42 mouse cellular contexts compared by ENCODE assay signal in genomic region chr4:147976237-147976636, GRCm38 (mm10). TPM values are rescaled to one million over a fixed set of nuclear protein-coding genes. Genes with fewer than 3 reads are reported as not detected.
"Had no signal": no experiment of that assay in that cellular context is flagged by ENCODE, and none has a peak within 500 bp of the region (broad histone marks: within the 10 kb centered on the region; RNA-seq: fewer than 3 reads in every experiment).

No protein-coding gene starts in this region.

- ATAC-seq: lung, postnatal 0 days; midbrain, embryonic 13.5 days; midbrain, embryonic 15.5 days; midbrain, embryonic 16.5 days had no signal

- H3K9ac ChIP-seq: limb, embryonic 12.5 days; limb, embryonic 13.5 days; limb, embryonic 15.5 days; liver, embryonic 14.5 days; liver, embryonic 15.5 days; lung, embryonic 14.5 days; lung, embryonic 15.5 days; midbrain, embryonic 12.5 days; midbrain, embryonic 13.5 days; midbrain, embryonic 15.5 days; neural tube, embryonic 12.5 days had no signal

- H3K4me1 ChIP-seq: limb, embryonic 10.5 days; limb, embryonic 12.5 days; limb, embryonic 13.5 days; limb, embryonic 15.5 days; liver, embryonic 15.5 days; lung, embryonic 15.5 days; megakaryocyte, embryonic 14.5 days; midbrain, embryonic 10.5 days; midbrain, embryonic 12.5 days; midbrain, embryonic 13.5 days; midbrain, embryonic 15.5 days; neural tube, embryonic 12.5 days had no signal

- H3K4me3 ChIP-seq: left cerebral cortex, adult 2 months; limb, embryonic 10.5 days; limb, embryonic 12.5 days; limb, embryonic 13.5 days; limb, embryonic 15.5 days; liver, embryonic 15.5 days; lung, embryonic 15.5 days; megakaryocyte, embryonic 14.5 days; midbrain, embryonic 10.5 days; midbrain, embryonic 12.5 days; midbrain, embryonic 13.5 days; midbrain, embryonic 15.5 days; myocyte; neural tube, embryonic 12.5 days had no signal

- H3K36me3 ChIP-seq: limb, embryonic 10.5 days; limb, embryonic 12.5 days; limb, embryonic 13.5 days; limb, embryonic 15.5 days; liver, embryonic 15.5 days; lung, embryonic 15.5 days; midbrain, embryonic 10.5 days; midbrain, embryonic 12.5 days; midbrain, embryonic 13.5 days; midbrain, embryonic 15.5 days; neural tube, embryonic 12.5 days had no signal

- DNase-seq: left cerebral cortex, postnatal 4 days; lung, adult 18-20 months; lung, adult 2 months; lung, embryonic 14.5 days; lung, postnatal 10 days; lung, postnatal 14 days; lung, postnatal 36 days; lung, postnatal 4 days; midbrain, embryonic 14.5 days had no signal

- H3K4me2 ChIP-seq: limb, embryonic 12.5 days; limb, embryonic 13.5 days; limb, embryonic 15.5 days; liver, embryonic 15.5 days; lung, embryonic 14.5 days; lung, embryonic 15.5 days; midbrain, embryonic 11.5 days; midbrain, embryonic 12.5 days; midbrain, embryonic 13.5 days; midbrain, embryonic 15.5 days; neural tube, embryonic 12.5 days had no signal

- H3K27me3 ChIP-seq: limb, embryonic 12.5 days; limb, embryonic 13.5 days; limb, embryonic 15.5 days; liver, embryonic 15.5 days; lung, embryonic 15.5 days; midbrain, embryonic 12.5 days; midbrain, embryonic 13.5 days; midbrain, embryonic 15.5 days; neural tube, embryonic 12.5 days had no signal

- H3K27ac ChIP-seq: left cerebral cortex, adult 2 months; limb, embryonic 10.5 days; limb, embryonic 12.5 days; limb, embryonic 13.5 days; limb, embryonic 15.5 days; liver, embryonic 14.5 days; liver, embryonic 15.5 days; lung, embryonic 15.5 days; macrophage; midbrain, embryonic 10.5 days; midbrain, embryonic 12.5 days; midbrain, embryonic 13.5 days; midbrain, embryonic 15.5 days; neural tube, embryonic 12.5 days had no signal

- H3K9me3 ChIP-seq: limb, embryonic 10.5 days; limb, embryonic 13.5 days; limb, embryonic 15.5 days; liver, embryonic 15.5 days; lung, embryonic 15.5 days; midbrain, embryonic 12.5 days; midbrain, embryonic 15.5 days had no signal

RNA-seq across cellular contexts. Expression of gene Nppb, which starts 9.4 kb away (rescaled TPM):
- total RNA-seq: left cerebral cortex, adult 18-20 months; left cerebral cortex, adult 2 months; left cerebral cortex, adult 8-10 months; left cerebral cortex, postnatal 10 days; left cerebral cortex, postnatal 14 days; left cerebral cortex, postnatal 25 days; left cerebral cortex, postnatal 36 days; left cerebral cortex, postnatal 4 days; liver, adult 2 months; megakaryocyte progenitor cell, adult 5-6 weeks; megakaryocyte, adult 5-6 weeks; megakaryocyte-erythroid progenitor cell, adult 5-6 weeks; midbrain, postnatal 0 days; monocyte, adult 5-6 weeks had no signal
- polyA plus RNA-seq: limb, embryonic 10.5 days; limb, embryonic 11.5 days; limb, embryonic 12.5 days; limb, embryonic 13.5 days; liver, adult 2 months; liver, embryonic 14.5 days; liver, embryonic 15.5 days; liver, embryonic 16.5 days; lung, adult 2 months; lung, embryonic 14.5 days; lung, postnatal 0 days; macrophage; midbrain, embryonic 10.5 days; midbrain, embryonic 12.5 days; midbrain, embryonic 13.5 days; midbrain, embryonic 14.5 days; midbrain, embryonic 15.5 days; midbrain, embryonic 16.5 days; midbrain, postnatal 0 days; neural tube, embryonic 12.5 days had no signal

RNA-seq across cellular contexts. Expression of gene Nppa, which starts 24.3 kb away (rescaled TPM):
- total RNA-seq: left cerebral cortex, adult 2 months; left cerebral cortex, postnatal 36 days; liver, adult 2 months; megakaryocyte progenitor cell, adult 5-6 weeks; megakaryocyte, adult 5-6 weeks; megakaryocyte-erythroid progenitor cell, adult 5-6 weeks; monocyte, adult 5-6 weeks had no signal
- polyA plus RNA-seq: limb, embryonic 13.5 days; limb, embryonic 15.5 days; liver, adult 2 months; liver, embryonic 14.5 days; liver, embryonic 16.5 days; lung, embryonic 14.5 days; macrophage; myocyte had no signal
